Mouse (Mus musculus): ENCODE data around the gene Ddx1. TPM values are rescaled to one million over a fixed set of nuclear protein-coding genes. Genes with fewer than 3 reads are reported as not detected.

The Ddx1 gene
- polyA plus RNA-seq (2015; fragmentation: Nextera tagmentation; extraction: Ambion mirVana): 151 and 156 TPM in 2 replicates

GRCm38 (mm10) chr12:13248691-13249572 is at the start of gene Ddx1:
Gene Ddx1 (minus strand): TSS chr12:13249213.
- Histone ChIP-seq H3K27me3 (ENCODE audit: insufficient read depth, low read length) (no peaks in the 10 kb centered on the region), H3K27ac (ENCODE audit: low read length) (peak within 1 kb of the TSS; percentile 83), H3K4me1 (ENCODE audit: insufficient read depth, low read length) (peaks cover 12% of the 10 kb centered on the region; the same call in 1 of the 2 replicates), H3K9ac (replicated peaks; ENCODE audit: low read length) (peak within 1 kb of the TSS; percentile 94), H3K4me2 (replicated peaks; ENCODE audit: low read depth, low read length) (peak within 1 kb of the TSS; percentile 65), H3K36me3 (ENCODE audit: insufficient read depth, low read length) (no peaks in the 10 kb centered on the region), H3K9me3 (ENCODE audit: low read length) (no peaks in the 10 kb centered on the region), H3K4me3 (ENCODE audit: low read length) (peak within 1 kb of the TSS; percentile 88)
- 2% methylated on average over 56 of the region's 59 CpGs for WGBS
- peak; percentile 93 for ATAC-seq (ENCODE audit: low FRiP score, low TSS enrichment)

- H3K4me1 ChIP-seq (ENCODE audit: insufficient read depth, low read length): 0 out of 2 replicates have a peak, but pooled peaks cover 4% of the 10 kb centered on the region
- no peak; the same call in 1 of the 2 replicates for ATAC-seq (ENCODE audit: low FRiP score, low TSS enrichment)
- no peak overlapping the region for H3K4me2 ChIP-seq (replicated peaks; ENCODE audit: low read depth, low read length)
- H3K9ac ChIP-seq (replicated peaks; ENCODE audit: low read length): no peak overlapping the region
- H3K27me3 ChIP-seq (ENCODE audit: insufficient read depth, low read length): no peaks in the 10 kb centered on the region
- H3K36me3 ChIP-seq (ENCODE audit: insufficient read depth, low read length): peaks cover 11% of the 10 kb centered on the region; the same call in 1 of the 2 replicates
- no peak overlapping the region for H3K4me3 ChIP-seq (ENCODE audit: low read length)
- no peak overlapping the region for H3K27ac ChIP-seq (ENCODE audit: low read length)
- H3K9me3 ChIP-seq (ENCODE audit: low read length): no peaks in the 10 kb centered on the region
- 41% methylated on average over 3 of the region's 3 CpGs for WGBS
Measured at GRCm38 (mm10) chr12:13293421-13293881, 44.4 kb upstream of the Ddx1 start.

- H3K4me3 ChIP-seq (ENCODE audit: low read length): no peak overlapping the region
- ATAC-seq (ENCODE audit: low FRiP score, low TSS enrichment): peak; percentile 65; the same call in 1 of the 2 replicates
- H3K9ac ChIP-seq (replicated peaks; ENCODE audit: low read length): no peak overlapping the region
- no peaks in the 10 kb centered on the region for H3K27me3 ChIP-seq (ENCODE audit: insufficient read depth, low read length)
- H3K4me1 ChIP-seq (ENCODE audit: insufficient read depth, low read length): 0 out of 2 replicates have a peak, but pooled peaks cover 4% of the 10 kb centered on the region
- H3K4me2 ChIP-seq (replicated peaks; ENCODE audit: low read depth, low read length): no peak overlapping the region
- 47% methylated on average over 2 of the region's 2 CpGs for WGBS
- H3K36me3 ChIP-seq (ENCODE audit: insufficient read depth, low read length): peaks cover 11% of the 10 kb centered on the region; the same call in 1 of the 2 replicates
- H3K9me3 ChIP-seq (ENCODE audit: low read length): no peaks in the 10 kb centered on the region
- no peak overlapping the region for H3K27ac ChIP-seq (ENCODE audit: low read length)
Measured at GRCm38 (mm10) chr12:13291453-13291852, 42.4 kb upstream of the Ddx1 start.

GRCm38 (mm10) chr12:13269570-13270390 is 20.8 kb upstream of the Ddx1 start:
- Histone ChIP-seq H3K36me3 (ENCODE audit: insufficient read depth, low read length) (no peaks in the 10 kb centered on the region), H3K27ac (ENCODE audit: low read length) (no peak overlapping the region), H3K4me3 (ENCODE audit: low read length) (peak overlapping the region; percentile 100), H3K4me1 (ENCODE audit: insufficient read depth, low read length) (peaks cover 12% of the 10 kb centered on the region), H3K9ac (replicated peaks; ENCODE audit: low read length) (peak overlapping the region; percentile 94), H3K9me3 (ENCODE audit: low read length) (no peaks in the 10 kb centered on the region), H3K27me3 (ENCODE audit: insufficient read depth, low read length) (no peaks in the 10 kb centered on the region), H3K4me2 (replicated peaks; ENCODE audit: low read depth, low read length) (peak overlapping the region; percentile 83)
- ATAC-seq (ENCODE audit: low FRiP score, low TSS enrichment): peak; percentile 50
- WGBS: 48% methylated on average over 16 of the region's 16 CpGs

DNA sequence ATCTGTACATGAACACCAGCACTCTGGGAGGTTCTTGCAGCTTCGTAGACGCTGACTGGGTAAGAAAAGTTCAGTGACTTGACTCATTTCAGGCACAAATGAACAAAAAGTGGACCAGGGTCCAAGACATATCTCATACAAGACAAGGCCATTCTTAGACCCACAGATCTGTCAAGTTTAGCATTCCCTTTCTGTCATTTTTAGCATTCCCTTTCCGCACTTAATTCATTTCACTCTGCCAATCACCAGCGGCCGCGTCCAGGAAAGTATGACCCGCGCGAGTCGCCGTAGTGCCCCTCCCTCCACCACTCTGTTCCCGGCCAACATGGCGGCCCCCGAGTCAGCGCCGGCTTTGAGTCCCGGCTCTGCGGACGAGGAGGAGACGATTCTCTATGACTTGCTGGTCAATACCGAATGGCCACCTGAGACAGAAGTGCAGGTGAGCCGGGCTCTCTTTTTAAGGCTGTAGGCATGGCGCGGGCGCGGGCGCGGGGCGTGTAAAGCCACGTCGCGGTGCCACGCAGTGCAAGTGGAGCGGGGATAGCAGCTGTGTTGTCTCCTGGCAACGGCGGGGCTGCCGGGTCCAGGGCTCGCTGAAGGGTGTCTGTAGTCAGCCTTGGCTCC is 19.9 kb upstream of the Ddx1 start, which contains the start of gene Nbas:
Gene Nbas (plus strand): TSS at position 308 of the 624 bp plus-strand sequence.
- ATAC-seq (ENCODE audit: low FRiP score, low TSS enrichment): peak; percentile 93
- peak within 1 kb of the TSS; percentile 100 for H3K4me3 ChIP-seq (ENCODE audit: low read length)
- peak within 1 kb of the TSS; percentile 83 for H3K4me2 ChIP-seq (replicated peaks; ENCODE audit: low read depth, low read length)
- H3K4me1 ChIP-seq (ENCODE audit: insufficient read depth, low read length): peaks cover 12% of the 10 kb centered on the region
- H3K36me3 ChIP-seq (ENCODE audit: insufficient read depth, low read length): no peaks in the 10 kb centered on the region
- WGBS: 2% methylated on average over 38 of the region's 38 CpGs
- H3K27ac ChIP-seq (ENCODE audit: low read length): no peak within 1 kb of the TSS
- peak within 1 kb of the TSS; percentile 94 for H3K9ac ChIP-seq (replicated peaks; ENCODE audit: low read length)
- H3K9me3 ChIP-seq (ENCODE audit: low read length): no peaks in the 10 kb centered on the region
- no peaks in the 10 kb centered on the region for H3K27me3 ChIP-seq (ENCODE audit: insufficient read depth, low read length)

GRCm38 (mm10) chr12:13268412-13268811 is 19.4 kb upstream of the Ddx1 start:
- Histone ChIP-seq H3K36me3 (ENCODE audit: insufficient read depth, low read length) (no peaks in the 10 kb centered on the region), H3K4me3 (ENCODE audit: low read length) (peak overlapping the region; percentile 100), H3K27me3 (ENCODE audit: insufficient read depth, low read length) (no peaks in the 10 kb centered on the region), H3K4me1 (ENCODE audit: insufficient read depth, low read length) (peaks cover 12% of the 10 kb centered on the region), H3K9me3 (ENCODE audit: low read length) (no peaks in the 10 kb centered on the region), H3K9ac (replicated peaks; ENCODE audit: low read length) (peak overlapping the region; percentile 94), H3K4me2 (replicated peaks; ENCODE audit: low read depth, low read length) (peak overlapping the region; percentile 53), H3K27ac (ENCODE audit: low read length) (no peak overlapping the region)
- peak; percentile 37 for ATAC-seq (ENCODE audit: low FRiP score, low TSS enrichment)
- 53% methylated on average over 3 of the region's 3 CpGs for WGBS

GRCm38 (mm10) chr12:13255701-13256100 is 6.7 kb upstream of the Ddx1 start:
- H3K36me3 ChIP-seq (ENCODE audit: insufficient read depth, low read length): no peaks in the 10 kb centered on the region
- 22% methylated on average over 2 of the region's 2 CpGs for WGBS
- ATAC-seq (ENCODE audit: low FRiP score, low TSS enrichment): no peak
- no peak overlapping the region for H3K27ac ChIP-seq (ENCODE audit: low read length)
- H3K9me3 ChIP-seq (ENCODE audit: low read length): no peaks in the 10 kb centered on the region
- no peaks in the 10 kb centered on the region for H3K4me1 ChIP-seq (ENCODE audit: insufficient read depth, low read length)
- H3K4me2 ChIP-seq (replicated peaks; ENCODE audit: low read depth, low read length): no peak overlapping the region
- H3K27me3 ChIP-seq (ENCODE audit: insufficient read depth, low read length): no peaks in the 10 kb centered on the region
- no peak overlapping the region for H3K9ac ChIP-seq (replicated peaks; ENCODE audit: low read length)
- no peak overlapping the region for H3K4me3 ChIP-seq (ENCODE audit: low read length)

DNA sequence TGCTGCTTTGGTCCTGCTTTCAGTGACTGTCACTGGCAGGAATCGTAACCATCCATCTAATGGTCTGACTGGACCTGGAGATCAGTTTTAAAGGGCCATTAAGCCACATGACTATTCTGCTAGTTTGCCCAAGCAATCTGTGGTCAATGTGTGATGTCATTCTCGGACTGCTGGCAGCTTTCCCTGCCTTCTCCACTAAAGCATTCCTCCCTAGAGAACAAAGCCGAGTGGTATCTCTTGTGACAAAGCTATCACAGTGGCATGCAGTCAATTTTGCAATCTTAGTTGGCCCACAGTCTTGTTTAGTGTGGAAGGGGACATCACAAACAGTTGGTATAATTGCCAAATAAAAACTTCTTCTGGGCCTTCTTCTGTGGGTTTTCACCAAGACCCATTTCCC is 6.1 kb upstream of the Ddx1 start:
- Histone ChIP-seq H3K4me2 (replicated peaks; ENCODE audit: low read depth, low read length) (no peak overlapping the region), H3K27me3 (ENCODE audit: insufficient read depth, low read length) (no peaks in the 10 kb centered on the region), H3K36me3 (ENCODE audit: insufficient read depth, low read length) (no peaks in the 10 kb centered on the region), H3K4me3 (ENCODE audit: low read length) (no peak overlapping the region), H3K4me1 (ENCODE audit: insufficient read depth, low read length) (no peaks in the 10 kb centered on the region), H3K9ac (replicated peaks; ENCODE audit: low read length) (no peak overlapping the region), H3K27ac (ENCODE audit: low read length) (no peak overlapping the region), H3K9me3 (ENCODE audit: low read length) (no peaks in the 10 kb centered on the region)
- no peak for ATAC-seq (ENCODE audit: low FRiP score, low TSS enrichment)
- 41% methylated on average over 3 of the region's 3 CpGs for WGBS

GRCm38 (mm10) chr12:13249573-13249919 is 533 bp upstream of the Ddx1 start:
- Histone ChIP-seq H3K4me3 (ENCODE audit: low read length) (peak overlapping the region; percentile 88), H3K4me2 (replicated peaks; ENCODE audit: low read depth, low read length) (peak overlapping the region; percentile 65), H3K27ac (ENCODE audit: low read length) (no peak overlapping the region), H3K27me3 (ENCODE audit: insufficient read depth, low read length) (no peaks in the 10 kb centered on the region), H3K9me3 (ENCODE audit: low read length) (no peaks in the 10 kb centered on the region), H3K9ac (replicated peaks; ENCODE audit: low read length) (peak overlapping the region; percentile 94), H3K36me3 (ENCODE audit: insufficient read depth, low read length) (no peaks in the 10 kb centered on the region), H3K4me1 (ENCODE audit: insufficient read depth, low read length) (peaks cover 12% of the 10 kb centered on the region; the same call in 1 of the 2 replicates)
- no peak for ATAC-seq (ENCODE audit: low FRiP score, low TSS enrichment)
- WGBS: 87% methylated on average over 3 of the region's 3 CpGs

All from kidney, embryonic 16.5 days (tissue).